Mouse (Mus musculus) adrenal gland, postnatal 4 days (tissue): ENCODE results near the gene Dpy19l2. TPM values are rescaled to one million over a fixed set of nuclear protein-coding genes. Genes with fewer than 3 reads are reported as not detected.
"Not testable (repeated sequence)": the region's sequence is repeated elsewhere in the genome, so short reads cannot be mapped to it uniquely, and the experiment has no call there.

ENCODE experiments used
- DNase-seq, 2 experiments: peaks; one replicate each; pipeline ENCODE4 v3.0.0; 2021 to 2022; ENCODE audit warnings: low spot score in 2 of 2, mixed read lengths in 2 of 2
- long read RNA-seq, 2 experiments: library from polyadenylated mRNA; stranded (forward); transcript quantifications; one replicate each; pipeline ENCODE4 v2.0.0; 2021
- total RNA-seq, 2 experiments: library from RNA; stranded (reverse); gene quantifications; 2 replicates each; pipeline ENCODE4 v1.2.3; 2021

Gene Dpy19l2
- total RNA-seq: under 1 TPM in 1 of 2 experiments, not detected in 1; 0.14 TPM
- long read RNA-seq, experiment 1: 0 reads
- long read RNA-seq, experiment 2: 0 reads

DNA sequence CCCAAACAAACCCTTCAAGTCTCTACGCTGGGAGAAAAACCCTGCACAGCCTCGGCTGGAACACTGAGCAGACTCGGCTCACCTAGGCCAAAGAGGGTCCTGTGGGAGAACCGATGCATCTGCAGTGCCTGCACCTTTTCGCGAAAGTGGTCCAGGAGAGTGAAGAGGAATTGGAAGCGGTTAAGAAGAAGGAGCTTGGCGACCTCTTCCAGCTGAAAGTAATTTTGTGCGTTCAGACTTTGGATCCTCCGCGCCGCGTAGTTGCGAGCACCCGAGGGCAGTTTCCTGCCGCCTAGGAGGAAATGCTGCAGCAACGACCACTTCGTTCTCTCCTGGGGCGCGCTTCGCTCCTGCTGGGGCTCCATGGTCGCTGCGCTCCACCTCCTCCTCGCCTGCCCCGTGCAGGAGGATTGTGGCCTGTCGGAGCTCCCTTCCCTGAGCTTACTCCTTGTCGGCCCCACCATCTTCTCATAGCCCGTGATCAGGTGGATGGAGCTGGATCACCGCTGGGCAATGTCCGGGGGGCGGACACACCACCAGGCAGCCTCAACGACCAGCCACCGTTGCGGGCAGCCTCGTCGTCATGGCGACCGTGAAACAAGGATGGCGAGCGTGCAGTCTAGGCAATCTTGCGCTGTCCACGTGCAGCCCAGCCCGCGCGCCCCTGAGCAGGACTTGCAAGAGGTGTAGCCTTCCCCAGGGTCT is at the start of gene Dpy19l2:
Gene Dpy19l2, minus strand, starts transcription at position 594 of the 705 bp plus-strand sequence.
- DNase-seq: no peak

GRCm38 (mm10) chr9:24744958-24745357 is 48.9 kb upstream of the Dpy19l2 start:
- DNase-seq: no peak

- no peak for DNase-seq
These were observed 5.2 kb upstream of the Dpy19l2 start for GRCm38 (mm10) chr9:24701246-24701645.

DNA sequence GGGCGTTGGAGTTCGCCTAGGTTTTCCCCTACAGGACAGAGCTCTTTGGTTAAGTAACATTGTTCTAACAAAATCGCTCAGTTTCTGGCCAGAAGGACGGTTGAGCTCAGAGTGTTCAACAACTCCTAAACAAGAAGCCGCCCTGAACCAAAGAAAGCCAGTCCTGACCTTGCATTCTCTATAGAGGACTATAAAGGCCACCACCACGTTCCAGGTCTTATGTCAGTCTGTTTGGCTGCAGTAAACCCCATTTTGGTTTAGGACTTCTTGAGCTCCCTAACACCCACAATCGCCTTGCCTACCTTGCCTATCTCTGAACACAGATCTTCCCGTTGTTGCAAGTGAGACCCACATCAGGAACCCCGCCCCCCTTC is 299 bp upstream of the Dpy19l2 start:
- DNase-seq: no peak

DNA sequence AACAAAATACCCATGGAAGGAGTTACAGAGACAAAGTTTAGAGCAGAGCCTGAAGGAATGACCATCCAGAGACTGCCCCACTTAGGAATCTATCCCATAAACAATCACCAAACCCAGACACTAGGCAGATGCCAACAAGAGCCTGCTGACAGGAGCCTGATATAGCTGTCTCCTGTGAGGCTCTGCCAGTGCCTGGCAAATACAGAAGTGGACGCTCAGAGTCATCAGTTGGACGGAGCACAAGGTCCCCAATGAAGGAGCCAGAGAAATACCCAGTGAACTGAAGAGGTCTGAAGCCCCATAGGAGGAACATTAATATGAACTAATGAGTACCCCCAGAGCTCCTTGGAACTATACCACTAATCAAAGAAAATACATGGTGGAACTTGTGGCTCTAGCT is 58.8 kb downstream of the Dpy19l2 start:
- DNase-seq: not testable (repeated sequence)

DNA sequence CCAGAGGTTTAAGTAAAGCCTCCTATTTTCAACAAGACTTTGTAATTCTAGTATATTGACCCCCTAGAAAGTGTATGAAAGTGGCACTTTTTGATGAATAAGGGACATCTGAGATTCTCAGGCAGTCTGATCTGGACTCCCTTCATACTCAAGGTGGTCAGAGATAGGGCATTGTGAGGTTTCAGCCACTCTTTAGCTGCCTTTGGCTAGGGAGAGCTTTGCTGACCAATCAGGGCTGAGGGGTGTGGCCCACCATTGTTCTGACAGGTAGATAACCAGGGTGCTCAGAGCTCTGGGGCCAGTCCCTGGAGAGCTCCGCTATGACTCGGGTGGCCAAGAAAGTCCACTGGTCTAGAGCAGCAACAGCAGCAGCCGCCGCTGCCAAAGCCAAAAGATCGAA is 71.2 kb downstream of the Dpy19l2 start, which contains the start of gene Cypt4:
Gene Cypt4, plus strand, starts transcription at position 301 of the 400 bp plus-strand sequence.
- DNase-seq: no peak

DNA sequence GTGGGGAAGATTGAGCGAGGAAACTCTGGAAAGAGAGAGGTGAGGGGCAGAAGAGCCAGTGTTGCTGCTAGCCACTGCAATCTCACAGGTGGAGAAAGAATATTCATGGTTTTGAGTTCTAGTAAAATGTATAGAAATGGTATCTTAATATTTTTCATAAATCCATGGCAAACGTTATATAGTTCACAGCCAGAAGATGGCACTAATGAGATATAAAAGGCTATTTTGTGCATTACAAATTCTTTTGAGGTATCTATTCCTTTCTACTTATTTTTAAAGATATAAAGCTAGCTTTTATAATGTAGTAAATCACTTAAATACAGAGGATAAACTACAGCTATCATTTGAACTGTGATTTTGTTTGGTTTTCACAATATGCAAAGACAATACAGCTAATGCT is 157.9 kb downstream of the Dpy19l2 start:
- no peak for DNase-seq

DNA sequence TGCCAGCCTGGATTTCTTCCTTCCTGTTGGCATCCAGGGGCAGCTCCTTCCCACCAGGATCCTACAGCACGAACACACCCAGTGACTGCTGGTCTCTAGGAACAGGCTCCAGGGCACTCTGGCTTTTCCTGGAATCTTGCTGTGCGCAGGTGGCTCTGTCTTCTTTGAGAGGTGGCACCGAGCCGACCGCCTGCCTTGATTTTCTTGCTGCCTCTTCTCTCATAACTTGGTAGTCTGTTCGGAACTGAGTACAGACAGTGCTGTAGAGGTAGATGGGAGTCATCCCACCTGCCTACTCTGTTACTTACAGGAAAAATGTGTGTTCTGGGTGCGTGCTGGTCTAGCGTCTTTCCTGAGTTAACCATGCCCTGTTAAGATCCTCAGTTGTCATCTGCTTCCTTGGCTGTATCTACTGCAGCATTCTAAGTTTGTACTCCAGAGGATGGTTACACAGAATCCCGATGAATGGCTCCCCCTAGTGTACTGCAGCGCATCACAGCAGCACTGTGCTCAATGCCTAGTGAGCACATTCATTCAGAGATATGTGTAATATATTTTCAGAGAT is 179.4 kb downstream of the Dpy19l2 start:
- no peak for DNase-seq

- no peak for DNase-seq
These were observed 182.0 kb downstream of the Dpy19l2 start for GRCm38 (mm10) chr9:24514078-24514469.

- DNase-seq: no peak
These were observed 182.6 kb downstream of the Dpy19l2 start for GRCm38 (mm10) chr9:24513290-24514077.

DNA sequence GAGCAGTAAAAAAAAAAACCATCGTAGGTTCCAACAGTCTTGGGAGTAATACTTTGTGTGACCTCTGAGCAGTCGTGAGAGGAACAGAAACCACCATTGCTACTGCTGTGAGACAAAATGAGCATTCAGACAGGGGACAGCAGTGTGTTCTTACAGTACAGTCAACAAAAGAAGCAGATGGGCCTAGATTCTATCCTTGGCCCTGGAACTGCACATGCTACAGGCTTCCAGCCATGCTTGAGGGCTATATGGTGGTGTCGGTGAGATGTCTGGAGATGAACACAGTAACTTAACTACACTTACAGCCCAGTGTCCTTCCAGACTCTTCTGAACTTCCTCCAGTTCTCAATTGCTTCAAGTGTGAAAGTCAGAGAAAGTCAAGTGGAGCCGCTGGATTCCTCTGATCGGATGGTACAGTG is 184.0 kb downstream of the Dpy19l2 start:
- DNase-seq: no peak

- no peak for DNase-seq
These were observed 184.5 kb downstream of the Dpy19l2 start for GRCm38 (mm10) chr9:24511371-24512120.

DNA sequence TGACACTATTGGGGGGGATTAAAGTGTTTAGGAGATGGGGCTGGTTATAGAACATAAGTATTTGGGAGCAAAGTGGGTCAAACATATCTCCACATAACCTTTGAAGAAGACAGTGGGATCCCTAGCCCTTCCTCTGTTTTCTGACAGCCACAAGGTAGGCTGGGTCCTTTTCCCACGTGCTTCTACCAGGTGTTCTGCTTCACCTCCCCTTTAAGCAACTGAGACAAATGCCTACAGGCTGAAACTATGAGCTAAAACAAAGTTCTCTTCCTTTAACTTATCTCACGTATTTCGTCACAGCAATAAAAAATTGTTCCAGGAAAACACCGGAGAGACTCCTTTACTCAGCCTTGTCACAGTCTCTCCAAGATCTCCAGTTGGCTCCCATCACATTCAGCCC is 187.2 kb downstream of the Dpy19l2 start:
- DNase-seq: no peak

Other genes with a start within 250 kb of the Dpy19l2 start
- gene Dpy19l1, start 193.2 kb downstream of the Dpy19l2 start, total RNA-seq: 10 to 100 TPM; 55.6 to 59.6 TPM
- not detected for gene Cypt4, start 71.1 kb downstream of the Dpy19l2 start, total RNA-seq
- 10 to 100 TPM; 27.4 to 27.7 TPM for gene Tbx20, start 78.0 kb upstream of the Dpy19l2 start, total RNA-seq